Mouse (Mus musculus): ENCODE results near the gene Samhd1. TPM values are rescaled to one million over a fixed set of nuclear protein-coding genes. Genes with fewer than 3 reads are reported as not detected.

The Samhd1 gene
- polyA plus RNA-seq (2012) = 8.8 and 15.0 TPM in 2 replicates

- no peak for TF ChIP-seq GATA1 (IDR thresholded peaks at IDR 0.05; ENCODE audit: low read length)
These were observed at the start of gene Samhd1 for GRCm38 (mm10) chr2:157135014-157135413. Gene Samhd1 (minus strand): TSS chr2:157135265.

DNA sequence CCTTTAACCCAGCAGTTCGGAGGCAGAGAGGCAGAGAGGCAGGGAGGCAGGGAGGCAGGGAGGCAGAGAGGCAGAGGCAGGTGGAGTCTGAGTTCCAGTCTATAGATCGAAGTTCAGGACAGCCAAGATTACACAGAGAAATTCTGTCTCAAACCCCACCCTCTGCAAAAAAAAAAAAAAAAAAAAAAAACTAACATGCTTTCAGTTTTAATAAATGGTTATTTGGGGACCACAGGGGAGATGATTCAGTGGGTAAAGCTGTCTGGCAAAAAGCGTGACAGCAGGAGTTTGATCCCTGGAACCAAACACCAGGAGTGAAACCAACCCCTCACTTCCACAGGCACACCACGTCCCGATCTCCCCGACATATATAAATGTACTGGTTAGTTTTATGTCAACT is 43.1 kb upstream of the Samhd1 start:
- TF ChIP-seq GATA1 (IDR thresholded peaks at IDR 0.05; ENCODE audit: low read length) = no peak

GRCm38 (mm10) chr2:157176248-157176647 is 41.2 kb upstream of the Samhd1 start:
- TF ChIP-seq GATA1 (IDR thresholded peaks at IDR 0.05; ENCODE audit: low read length) = no peak

DNA sequence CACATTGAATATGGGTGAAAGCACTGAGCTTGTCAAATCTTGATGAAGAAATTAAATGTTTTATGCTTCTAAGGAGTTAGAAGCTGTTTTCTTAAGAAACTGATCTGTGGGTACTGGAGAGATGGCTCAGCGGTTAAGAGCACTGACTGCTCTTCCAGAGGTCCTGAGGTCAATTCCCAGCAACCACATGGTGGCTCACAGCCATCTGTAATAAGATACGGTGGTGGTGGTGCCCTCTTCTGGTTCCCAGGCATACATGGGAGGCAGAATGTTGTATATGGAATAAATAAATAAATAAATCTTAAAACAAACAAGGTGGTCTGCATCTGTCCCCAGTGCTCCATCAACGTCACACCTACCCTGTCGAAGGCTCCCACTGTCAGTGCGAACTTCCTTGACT is 39.4 kb upstream of the Samhd1 start:
- no peak for TF ChIP-seq GATA1 (IDR thresholded peaks at IDR 0.05; ENCODE audit: low read length)

GRCm38 (mm10) chr2:157173555-157173954 is 38.5 kb upstream of the Samhd1 start:
- TF ChIP-seq GATA1 (IDR thresholded peaks at IDR 0.05; ENCODE audit: low read length) = no peak

DNA sequence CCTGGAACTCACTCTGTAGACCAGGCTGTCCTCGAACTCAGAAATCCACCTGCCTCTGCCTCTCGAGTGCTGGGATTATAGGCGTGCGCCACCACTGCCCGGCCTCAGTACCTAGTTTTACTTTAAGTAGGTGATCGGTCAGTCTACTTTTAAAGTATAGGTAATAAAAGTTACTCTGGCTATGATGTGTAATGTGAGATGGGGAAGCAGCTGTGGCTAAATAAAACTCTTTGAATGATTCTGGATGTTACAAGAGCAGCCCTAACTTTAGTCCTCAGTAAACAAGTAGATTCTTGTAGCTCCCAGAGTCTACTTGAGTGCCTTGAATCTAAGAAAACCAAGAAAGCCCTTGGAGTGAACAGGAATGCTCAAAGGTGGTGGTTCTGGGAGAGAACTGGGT is 37.9 kb upstream of the Samhd1 start:
- no peak for TF ChIP-seq GATA1 (IDR thresholded peaks at IDR 0.05; ENCODE audit: low read length)

GRCm38 (mm10) chr2:157170626-157171025 is 35.6 kb upstream of the Samhd1 start:
- TF ChIP-seq GATA1 (IDR thresholded peaks at IDR 0.05; ENCODE audit: low read length) = no peak

GRCm38 (mm10) chr2:157170166-157170565 is 35.1 kb upstream of the Samhd1 start:
- TF ChIP-seq GATA1 (IDR thresholded peaks at IDR 0.05; ENCODE audit: low read length) = no peak

GRCm38 (mm10) chr2:157166371-157167080 is 31.5 kb upstream of the Samhd1 start:
- no peak for TF ChIP-seq GATA1 (IDR thresholded peaks at IDR 0.05; ENCODE audit: low read length)

DNA sequence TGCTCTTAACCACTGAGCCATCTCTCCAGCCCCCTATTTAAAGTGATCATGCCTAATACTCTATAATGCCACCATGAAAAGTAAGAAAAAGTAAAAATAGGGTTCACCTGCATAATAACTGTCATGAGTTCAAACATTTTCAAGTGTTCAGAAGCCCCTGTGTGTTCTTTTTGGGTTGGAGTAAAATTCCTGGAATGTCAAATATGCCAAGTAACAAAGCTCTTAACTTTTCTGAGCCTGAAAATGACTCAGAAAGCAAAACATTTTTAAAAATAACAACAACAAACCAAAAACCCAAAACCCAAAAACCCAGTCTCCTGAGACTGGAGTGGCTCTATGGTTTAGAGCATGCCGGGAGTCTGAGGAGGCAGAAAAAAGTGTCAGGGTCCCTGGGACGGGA is 29.0 kb upstream of the Samhd1 start:
- TF ChIP-seq GATA1 (IDR thresholded peaks at IDR 0.05; ENCODE audit: low read length) = no peak

DNA sequence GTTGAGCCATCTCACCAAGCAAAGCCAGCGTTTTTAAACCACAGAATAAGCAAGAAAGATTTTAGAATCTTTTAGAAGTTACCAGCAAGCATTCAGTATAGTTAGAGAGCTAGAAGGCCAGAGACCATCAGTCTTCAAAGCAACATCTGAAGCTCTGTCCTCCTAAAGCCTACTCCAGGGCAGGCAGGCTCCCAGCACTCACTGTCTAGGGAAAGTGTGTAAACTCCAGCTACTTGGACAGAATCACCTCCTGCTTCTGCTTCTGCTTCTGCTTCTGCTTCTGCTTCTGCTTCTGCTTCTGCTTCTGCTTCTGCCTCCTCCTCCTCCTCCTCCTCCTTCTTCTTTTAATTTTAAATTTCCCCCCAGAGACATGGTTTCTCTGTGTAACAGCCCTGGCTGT is 21.0 kb upstream of the Samhd1 start:
- TF ChIP-seq GATA1 (IDR thresholded peaks at IDR 0.05; ENCODE audit: low read length) = no peak

DNA sequence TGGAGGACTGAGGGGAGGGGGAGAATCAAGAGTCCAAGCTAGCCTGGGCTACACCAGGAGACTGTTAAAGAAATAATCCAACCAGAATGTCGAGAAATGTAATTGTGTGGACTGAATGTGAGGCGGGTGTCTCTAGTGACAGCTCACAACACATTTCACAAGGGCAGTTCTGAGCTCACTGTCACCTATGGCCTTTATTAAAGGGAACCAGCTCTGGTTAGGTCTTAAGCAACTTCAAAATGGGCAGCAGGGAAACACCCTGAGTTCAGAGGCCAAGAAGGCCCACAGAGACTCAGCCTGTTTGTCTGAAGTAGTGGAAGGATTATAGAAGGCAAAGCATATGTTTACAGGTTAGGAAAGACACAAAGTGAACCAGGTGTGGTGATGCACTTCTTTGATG is 18.2 kb upstream of the Samhd1 start:
- TF ChIP-seq GATA1 (IDR thresholded peaks at IDR 0.05; ENCODE audit: low read length) = no peak

DNA sequence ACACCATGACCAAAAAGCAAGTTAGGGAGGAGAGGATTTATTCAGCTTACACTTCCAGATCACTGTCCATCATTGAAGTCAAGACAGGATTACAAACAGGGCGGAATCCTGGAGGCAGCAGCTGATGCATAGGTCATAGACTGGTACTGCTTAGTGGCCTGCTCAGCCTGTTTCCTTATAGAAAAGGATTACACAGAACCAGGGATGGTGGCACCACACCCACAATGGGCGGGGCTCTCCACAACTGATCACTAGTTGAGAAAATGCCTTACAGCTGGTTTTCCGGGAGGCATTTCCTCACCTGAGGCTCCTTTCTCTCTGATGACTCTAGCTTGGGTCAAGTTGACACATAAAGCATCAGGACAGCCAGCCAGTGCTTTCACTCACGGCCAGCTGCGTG is 13.4 kb upstream of the Samhd1 start:
- no peak for TF ChIP-seq GATA1 (IDR thresholded peaks at IDR 0.05; ENCODE audit: low read length)

- TF ChIP-seq GATA1 (IDR thresholded peaks at IDR 0.05; ENCODE audit: low read length) = no peak
These were observed 12.4 kb upstream of the Samhd1 start for GRCm38 (mm10) chr2:157147397-157148020.

DNA sequence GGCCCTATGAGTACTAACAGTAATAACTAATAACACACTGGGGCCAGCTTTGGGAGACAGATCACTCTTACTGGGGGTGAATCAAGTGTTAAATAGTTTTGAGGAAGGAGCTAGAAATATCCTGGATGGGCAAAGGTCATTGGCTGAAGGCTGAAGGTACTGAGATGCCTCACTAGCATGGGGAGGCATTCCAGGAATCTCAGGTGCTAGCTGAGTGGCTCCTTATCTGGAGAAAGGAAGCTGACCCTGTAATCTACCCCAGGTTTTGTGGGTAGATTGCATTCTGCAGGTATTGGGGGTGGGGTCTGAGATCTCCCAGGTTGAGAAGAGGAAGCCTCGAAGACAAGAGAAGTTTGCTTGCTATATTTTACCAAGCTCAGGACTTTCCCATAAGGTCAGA is 10.1 kb upstream of the Samhd1 start:
- no peak for TF ChIP-seq GATA1 (IDR thresholded peaks at IDR 0.05; ENCODE audit: low read length)

GRCm38 (mm10) chr2:157144132-157144531 is 9.1 kb upstream of the Samhd1 start:
- no peak for TF ChIP-seq GATA1 (IDR thresholded peaks at IDR 0.05; ENCODE audit: low read length)

GRCm38 (mm10) chr2:157141962-157142361 is 6.9 kb upstream of the Samhd1 start:
- TF ChIP-seq GATA1 (IDR thresholded peaks at IDR 0.05; ENCODE audit: low read length) = no peak

Data from G1E-ER4 (cell line).